Mouse (Mus musculus): ENCODE data around the gene Pard3b.

DNA sequence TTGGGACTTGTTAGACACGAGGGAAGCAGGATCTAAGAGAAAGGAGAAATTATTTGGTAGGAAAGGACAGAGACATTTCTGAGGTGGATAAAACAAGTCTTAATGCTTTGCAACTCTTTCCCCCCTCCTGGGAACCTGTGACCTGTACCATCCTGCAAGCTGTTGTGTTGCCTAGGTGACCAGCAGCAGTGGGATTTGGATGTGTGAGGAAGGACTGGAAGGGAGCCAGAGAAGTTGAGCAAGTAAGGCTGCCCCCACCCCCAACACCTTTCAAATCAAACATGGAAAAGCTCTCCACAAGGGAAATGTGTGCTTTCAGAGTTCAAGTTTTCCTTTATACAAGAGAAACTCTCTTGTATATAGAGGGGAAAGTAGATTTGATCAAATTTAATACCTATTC lies 595.4 kb downstream of the Pard3b start:
- TF ChIP-seq CTCF (IDR thresholded peaks at IDR 0.05; ENCODE audit: low read depth): no peak
- TF ChIP-seq EP300 (IDR thresholded peaks at IDR 0.05; ENCODE audit: low read depth): no peak
